8 mouse cellular contexts compared by ENCODE assay signal in genomic region chr17:24632167-24632812, GRCm38 (mm10). TPM values are rescaled to one million over a fixed set of nuclear protein-coding genes. Genes with fewer than 3 reads are reported as not detected.
A peak's percentile ranks its signal among the peaks of the same experiment; 100 is the strongest.
DNase-seq lines count a peak whose midpoint lies in the region; ATAC-seq lines count a peak whose summit lies in the region.

Gene Tsc2, minus strand, starts transcription at chr17:24632630.
Gene Nthl1, plus strand, starts transcription at chr17:24632680.

- H3K9ac ChIP-seq in heart, embryonic 11.5 days (ENCODE audit: low read depth, low read length): peak within 1 kb of the TSS; percentile 81
- peak within 1 kb of the TSS; percentile 69 for H3K9ac ChIP-seq in kidney, embryonic 15.5 days

- DNase-seq in CD4-positive, CD25-positive, alpha-beta regulatory T cell, adult 2 months (ENCODE audit: low read depth, low spot score): peak; percentile 86
- DNase-seq in brain, embryonic 18.5 days (ENCODE audit: low read depth, low spot score): peak; percentile 54
- peak; percentile 84 for DNase-seq in liver
- DNase-seq in spleen, postnatal 36 days (ENCODE audit: low spot score in 2 of 2): peak; percentile 81 to 86

- peak within 1 kb of the TSS; percentile 84 for H3K27ac ChIP-seq in heart, embryonic 11.5 days (ENCODE audit: low read depth, low read length)
- H3K27ac ChIP-seq in kidney, embryonic 15.5 days: peak within 1 kb of the TSS; percentile 94

- no peaks in the 10 kb centered on the region for H3K27me3 ChIP-seq in erythroblast, embryonic 14.5 days (ENCODE audit: control insufficient read depth)
- H3K27me3 ChIP-seq in heart, embryonic 11.5 days (ENCODE audit: control insufficient read depth, insufficient read depth, low read length): peaks cover 11% of the 10 kb centered on the region
- no peaks in the 10 kb centered on the region for H3K27me3 ChIP-seq in kidney, embryonic 15.5 days

- H3K4me3 ChIP-seq in erythroblast, embryonic 14.5 days (replicated peaks): peak within 1 kb of the TSS; percentile 80
- H3K4me3 ChIP-seq in heart, embryonic 11.5 days (ENCODE audit: low read depth, low read length): peak within 1 kb of the TSS; percentile 74
- peak within 1 kb of the TSS; percentile 75 for H3K4me3 ChIP-seq in kidney, embryonic 15.5 days (replicated peaks)

- H3K4me1 ChIP-seq in erythroblast, embryonic 14.5 days (ENCODE audit: control insufficient read depth): peaks cover 53% of the 10 kb centered on the region
- H3K4me1 ChIP-seq in heart, embryonic 11.5 days (ENCODE audit: control insufficient read depth, insufficient read depth, low read length): peaks cover 28% of the 10 kb centered on the region
- peaks cover 30% of the 10 kb centered on the region for H3K4me1 ChIP-seq in kidney, embryonic 15.5 days

- H3K4me2 ChIP-seq in heart, embryonic 11.5 days: peak within 1 kb of the TSS; percentile 75
- peak within 1 kb of the TSS; percentile 81 for H3K4me2 ChIP-seq in kidney, embryonic 15.5 days

- peak; percentile 64; the same call in 1 of the 2 replicates for ATAC-seq in heart, embryonic 11.5 days (replicated peaks; ENCODE audit: insufficient number of reproducible peaks, low FRiP score, low TSS enrichment)
- peak; percentile 86 for ATAC-seq in kidney, embryonic 15.5 days (replicated peaks; ENCODE audit: low FRiP score)
- ATAC-seq in monocyte, adult 5-6 weeks (replicated peaks; ENCODE audit: insufficient number of reproducible peaks, low FRiP score, low TSS enrichment, poor library complexity, severe bottlenecking): peak; percentile 64

- H3K9me3 ChIP-seq in erythroblast, embryonic 14.5 days (ENCODE audit: control insufficient read depth, low read length): no peaks in the 10 kb centered on the region
- H3K9me3 ChIP-seq in heart, embryonic 11.5 days (replicated peaks; ENCODE audit: control insufficient read depth, low read length): no peaks in the 10 kb centered on the region
- H3K9me3 ChIP-seq in kidney, embryonic 15.5 days (replicated peaks): no peaks in the 10 kb centered on the region

- WGBS in heart, embryonic 11.5 days (ENCODE audit: insufficient replicate concordance): 2% methylated on average over 51 of the region's 51 CpGs
- WGBS in kidney, embryonic 15.5 days: 1% methylated on average over 51 of the region's 51 CpGs

- H3K36me3 ChIP-seq in erythroblast, embryonic 14.5 days (ENCODE audit: control insufficient read depth): peaks cover 31% of the 10 kb centered on the region
- H3K36me3 ChIP-seq in heart, embryonic 11.5 days (ENCODE audit: control insufficient read depth, insufficient read depth, low read length): peaks cover 9% of the 10 kb centered on the region; the same call in 1 of the 2 replicates
- H3K36me3 ChIP-seq in kidney, embryonic 15.5 days: peaks cover 46% of the 10 kb centered on the region

RNA-seq across cellular contexts. Expression of gene Tsc2, which starts in this region (rescaled TPM):
- 4.0 and 5.2 TPM in 2 replicates for polyA plus RNA-seq in erythroblast, embryonic 14.5 days (2012)
- 46.7 and 50.6 TPM in 2 replicates for polyA plus RNA-seq in heart, embryonic 11.5 days (2014; fragmentation: Nextera tagmentation; extraction: Ambion mirVana)
- polyA plus RNA-seq in kidney, embryonic 15.5 days (2015; fragmentation: Nextera tagmentation; extraction: Ambion mirVana): 60.8 and 71.0 TPM in 2 replicates
- total RNA-seq in monocyte, adult 5-6 weeks (2017): 20.2 to 53.0 TPM (median 29.4 TPM) in 3 replicates

RNA-seq across cellular contexts. Expression of gene Nthl1, which starts in this region (rescaled TPM):
- 0.04 and 0.23 TPM in 2 replicates for polyA plus RNA-seq in erythroblast, embryonic 14.5 days (2012)
- 9.1 and 9.8 TPM in 2 replicates for polyA plus RNA-seq in heart, embryonic 11.5 days (2014; fragmentation: Nextera tagmentation; extraction: Ambion mirVana)
- 20.0 and 20.6 TPM in 2 replicates for polyA plus RNA-seq in kidney, embryonic 15.5 days (2015; fragmentation: Nextera tagmentation; extraction: Ambion mirVana)
- total RNA-seq in monocyte, adult 5-6 weeks (2017): 2.5 to 2.6 TPM in 2 of 3 replicates, not detected in the other

Comparison
In these comparisons a context has a peak if more than half of its experiments do, and no peak if none do; other contexts are left out.
1. Peak in every context shown above with its lines: DNase-seq, ATAC-seq, H3K4me3 ChIP-seq and H3K27ac ChIP-seq.